17 mouse cellular contexts compared by ENCODE assay signal in the genomic region with DNA sequence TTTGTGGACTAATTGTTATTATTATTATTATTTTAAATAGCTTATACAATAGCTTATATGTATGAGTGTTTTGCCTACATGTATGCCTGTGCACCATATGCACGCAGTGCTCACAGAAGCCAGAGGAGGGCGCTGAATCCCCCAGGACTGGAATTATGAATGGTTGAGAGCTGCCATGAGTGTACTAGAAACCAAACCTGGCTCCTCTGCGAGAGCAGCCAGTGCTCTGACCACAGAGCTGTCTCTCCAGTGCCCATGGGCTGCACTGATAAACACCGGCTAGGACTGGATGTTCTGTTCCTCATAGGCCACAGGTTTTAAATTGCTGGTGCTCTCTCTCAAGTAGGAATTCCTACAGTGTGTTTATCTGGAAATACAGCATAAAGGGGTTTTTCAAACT.
DNase-seq lines count a peak whose midpoint lies in the region; ATAC-seq and TF ChIP-seq lines count a peak whose summit lies in the region.
"Had no signal": no experiment of that assay in that cellular context is flagged by ENCODE, and none has a peak within 500 bp of the region (broad histone marks: within the 10 kb centered on the region; RNA-seq: fewer than 3 reads in every experiment).

No protein-coding gene starts in this region.

- H3K4me1 ChIP-seq in midbrain, postnatal 0 days (ENCODE audit: insufficient read depth, low read length) = no peaks in the 10 kb centered on the region
- peaks cover 3% of the 10 kb centered on the region; the same call in 1 of the 2 replicates for H3K4me1 ChIP-seq in midbrain, embryonic 10.5 days
- H3K4me1 ChIP-seq in G1E (ENCODE audit: insufficient read depth, low read depth, low read length) = peaks cover 86% of the 10 kb centered on the region
- no peaks in the 10 kb centered on the region for H3K4me1 ChIP-seq in midbrain, embryonic 15.5 days
- H3K4me1 ChIP-seq: heart, embryonic 15.5 days had no signal

- WGBS in midbrain, postnatal 0 days = 72% methylated on average over 4 of the region's 4 CpGs
- WGBS in midbrain, embryonic 10.5 days = 66% methylated on average over 4 of the region's 4 CpGs
- WGBS in midbrain, embryonic 15.5 days = 76% methylated on average over 4 of the region's 4 CpGs

- no peak overlapping the region for H3K27ac ChIP-seq in midbrain, postnatal 0 days (ENCODE audit: low read depth, low read length)
- H3K27ac ChIP-seq in midbrain, embryonic 10.5 days (replicated peaks) = no peak overlapping the region
- no peak overlapping the region for H3K27ac ChIP-seq in midbrain, embryonic 15.5 days
- H3K27ac ChIP-seq: heart, embryonic 15.5 days had no signal

- H3K27me3 ChIP-seq in midbrain, postnatal 0 days (ENCODE audit: insufficient read depth, low read length) = 0 out of 2 replicates have a peak, but pooled peaks cover 4% of the 10 kb centered on the region
- peaks cover 30% of the 10 kb centered on the region for H3K27me3 ChIP-seq in midbrain, embryonic 10.5 days (ENCODE audit: low read depth, poor library complexity, severe bottlenecking)
- H3K27me3 ChIP-seq in G1E (ENCODE audit: insufficient read depth, low read length) = no peaks in the 10 kb centered on the region
- H3K27me3 ChIP-seq in midbrain, embryonic 15.5 days (replicated peaks) = no peaks in the 10 kb centered on the region; the same call in 1 of the 2 replicates

- peak; percentile 43 for TF ChIP-seq CTCF in midbrain, postnatal 0 days (IDR thresholded peaks at IDR 0.05)
- TF ChIP-seq CTCF in G1E (IDR thresholded peaks at IDR 0.05; ENCODE audit: low read depth, low read length) = 0 out of 2 replicates have a peak, but pooled peaks have one; percentile 9

- ATAC-seq in midbrain, postnatal 0 days (ENCODE audit: low FRiP score) = no peak
- no peak for ATAC-seq in G1E (ENCODE audit: extremely low read depth, insufficient number of reproducible peaks, low FRiP score, poor library complexity, severe bottlenecking)
- ATAC-seq in granulocyte monocyte progenitor cell, adult 5-6 weeks (replicated peaks; ENCODE audit: poor library complexity, severe bottlenecking) = 0 out of 2 replicates have a peak, but pooled peaks have one; percentile 6
- ATAC-seq in midbrain, embryonic 15.5 days (replicated peaks) = no peak
- ATAC-seq: hindbrain, embryonic 16.5 days had no signal

- no peaks in the 10 kb centered on the region for H3K36me3 ChIP-seq in midbrain, postnatal 0 days (ENCODE audit: insufficient read depth, low read length)
- H3K36me3 ChIP-seq in midbrain, embryonic 10.5 days = no peaks in the 10 kb centered on the region
- H3K36me3 ChIP-seq in G1E (replicated peaks) = peaks cover 65% of the 10 kb centered on the region
- H3K36me3 ChIP-seq in midbrain, embryonic 15.5 days (replicated peaks) = no peaks in the 10 kb centered on the region
- H3K36me3 ChIP-seq: heart, embryonic 15.5 days had no signal

- H3K9ac ChIP-seq in midbrain, postnatal 0 days (replicated peaks; ENCODE audit: low read length, poor library complexity, severe bottlenecking) = no peak overlapping the region
- H3K9ac ChIP-seq in midbrain, embryonic 15.5 days = no peak overlapping the region
- H3K9ac ChIP-seq: heart, embryonic 15.5 days had no signal

- no peaks in the 10 kb centered on the region for H3K9me3 ChIP-seq in midbrain, postnatal 0 days (ENCODE audit: low read length)
- H3K9me3 ChIP-seq in midbrain, embryonic 10.5 days (replicated peaks) = no peaks in the 10 kb centered on the region
- no peaks in the 10 kb centered on the region for H3K9me3 ChIP-seq in G1E (replicated peaks)
- no peaks in the 10 kb centered on the region for H3K9me3 ChIP-seq in midbrain, embryonic 15.5 days
- H3K9me3 ChIP-seq: heart, embryonic 15.5 days had no signal

- no peak overlapping the region for H3K4me3 ChIP-seq in midbrain, postnatal 0 days (ENCODE audit: low read depth, low read length)
- no peak overlapping the region for H3K4me3 ChIP-seq in midbrain, embryonic 10.5 days
- no peak overlapping the region for H3K4me3 ChIP-seq in G1E (ENCODE audit: low read depth, low read length)
- H3K4me3 ChIP-seq in midbrain, embryonic 15.5 days = no peak overlapping the region
- H3K4me3 ChIP-seq: heart, embryonic 15.5 days had no signal

- no peak for DNase-seq in midbrain, postnatal 0 days (ENCODE audit: low spot score)
- DNase-seq in midbrain, embryonic 10.5 days (ENCODE audit: low spot score) = no peak
- DNase-seq in G1E (ENCODE audit: low spot score) = peak; percentile 33
- DNase-seq in naive thymus-derived CD4-positive, alpha-beta T cell, adult 2 months (ENCODE audit: low read depth) = peak; percentile 35
- no peak for DNase-seq in adrenal gland, postnatal 36 days
- no peak for DNase-seq in cerebellum, adult 11-12 months
- DNase-seq: adrenal gland, postnatal 14 days; cerebellum, adult 18-20 months; embryo, embryonic 11 days; gastrocnemius, postnatal 36 days; kidney, postnatal 4 days; lung, adult 18-20 months had no signal

- H3K4me2 ChIP-seq in midbrain, postnatal 0 days (ENCODE audit: low read depth, low read length, poor library complexity, severe bottlenecking) = no peak overlapping the region
- no peak overlapping the region for H3K4me2 ChIP-seq in midbrain, embryonic 15.5 days
- H3K4me2 ChIP-seq: heart, embryonic 15.5 days; midbrain, embryonic 11.5 days had no signal

Comparison
In these comparisons a context has a peak if more than half of its experiments do, and no peak if none do; other contexts are left out.
1. DNase-seq: peak in G1E (single experiment) and naive thymus-derived CD4-positive, alpha-beta T cell, adult 2 months (single experiment); none in midbrain, postnatal 0 days (single experiment), midbrain, embryonic 10.5 days (single experiment), adrenal gland, postnatal 36 days (0 of 2) and cerebellum, adult 11-12 months (single experiment).